Mouse (Mus musculus): ENCODE data around the gene Usp19. TPM values are rescaled to one million over a fixed set of nuclear protein-coding genes. Genes with fewer than 3 reads are reported as not detected.

Usp19 gene
- polyA plus RNA-seq, 1 experiment: 86.0 TPM

- Histone ChIP-seq H3K4me3 (ENCODE audit: low read depth, low read length) (no peak overlapping the region), H3K27me3 (ENCODE audit: control insufficient read depth, insufficient read depth, low read length, poor library complexity, severe bottlenecking) (no peaks in the 10 kb centered on the region), H3K9me3 (replicated peaks; ENCODE audit: control insufficient read depth, insufficient read depth, low read length, poor library complexity, severe bottlenecking) (no peaks in the 10 kb centered on the region), H3K27ac (ENCODE audit: insufficient read depth, low read length) (no peak overlapping the region), H3K4me1 (ENCODE audit: control insufficient read depth, insufficient read depth, low read length) (peaks cover 8% of the 10 kb centered on the region), H3K9ac (ENCODE audit: low read depth, poor library complexity, severe bottlenecking) (no peak overlapping the region), H3K36me3 (ENCODE audit: control insufficient read depth, insufficient read depth, low read length, poor library complexity, severe bottlenecking) (no peaks in the 10 kb centered on the region)
- TF ChIP-seq EP300 (IDR thresholded peaks at IDR 0.05; ENCODE audit: insufficient read depth, low read depth, low read length): no peak
- no peak for TF ChIP-seq POLR2A (IDR thresholded peaks at IDR 0.05; ENCODE audit: insufficient read depth, low read length)
- TF ChIP-seq CTCF (IDR thresholded peaks at IDR 0.05; ENCODE audit: low read depth, low read length): no peak
These were observed 34.4 kb upstream of the Usp19 start for GRCm38 (mm10) chr9:108455747-108456571.

GRCm38 (mm10) chr9:108456953-108457352 is 33.4 kb upstream of the Usp19 start:
- H3K27me3 ChIP-seq (ENCODE audit: control insufficient read depth, insufficient read depth, low read length, poor library complexity, severe bottlenecking): no peaks in the 10 kb centered on the region
- no peaks in the 10 kb centered on the region for H3K36me3 ChIP-seq (ENCODE audit: control insufficient read depth, insufficient read depth, low read length, poor library complexity, severe bottlenecking)
- H3K4me3 ChIP-seq (ENCODE audit: low read depth, low read length): no peak overlapping the region
- no peak overlapping the region for H3K9ac ChIP-seq (ENCODE audit: low read depth, poor library complexity, severe bottlenecking)
- H3K27ac ChIP-seq (ENCODE audit: insufficient read depth, low read length): no peak overlapping the region
- no peaks in the 10 kb centered on the region for H3K9me3 ChIP-seq (replicated peaks; ENCODE audit: control insufficient read depth, insufficient read depth, low read length, poor library complexity, severe bottlenecking)
- H3K4me1 ChIP-seq (ENCODE audit: control insufficient read depth, insufficient read depth, low read length): peaks cover 8% of the 10 kb centered on the region
- TF ChIP-seq POLR2A (IDR thresholded peaks at IDR 0.05; ENCODE audit: insufficient read depth, low read length) (no peak), CTCF (IDR thresholded peaks at IDR 0.05; ENCODE audit: low read depth, low read length) (no peak), EP300 (IDR thresholded peaks at IDR 0.05; ENCODE audit: insufficient read depth, low read depth, low read length) (no peak)

- H3K9me3 ChIP-seq (replicated peaks; ENCODE audit: control insufficient read depth, insufficient read depth, low read length, poor library complexity, severe bottlenecking): no peaks in the 10 kb centered on the region
These were observed 30.5 kb upstream of the Usp19 start for GRCm38 (mm10) chr9:108459939-108460318.

GRCm38 (mm10) chr9:108460319-108461178 is 29.9 kb upstream of the Usp19 start, which contains the start of gene Ccdc71:
TSS of gene Ccdc71 (plus strand) at chr9:108460527.
- Histone ChIP-seq H3K9me3 (replicated peaks; ENCODE audit: control insufficient read depth, insufficient read depth, low read length, poor library complexity, severe bottlenecking) (no peaks in the 10 kb centered on the region), H3K36me3 (ENCODE audit: control insufficient read depth, insufficient read depth, low read length, poor library complexity, severe bottlenecking) (peaks cover 13% of the 10 kb centered on the region), H3K27me3 (ENCODE audit: control insufficient read depth, insufficient read depth, low read length, poor library complexity, severe bottlenecking) (no peaks in the 10 kb centered on the region), H3K9ac (ENCODE audit: low read depth, poor library complexity, severe bottlenecking) (peak within 1 kb of the TSS; percentile 93), H3K4me1 (ENCODE audit: control insufficient read depth, insufficient read depth, low read length) (peaks cover 8% of the 10 kb centered on the region), H3K27ac (ENCODE audit: insufficient read depth, low read length) (peak within 1 kb of the TSS; percentile 61), H3K4me3 (ENCODE audit: low read depth, low read length) (peak within 1 kb of the TSS; percentile 87)
- TF ChIP-seq CTCF (IDR thresholded peaks at IDR 0.05; ENCODE audit: low read depth, low read length) (no peak), POLR2A (IDR thresholded peaks at IDR 0.05; ENCODE audit: insufficient read depth, low read length) (peak; percentile 8), EP300 (IDR thresholded peaks at IDR 0.05; ENCODE audit: insufficient read depth, low read depth, low read length) (0 out of 2 replicates have a peak, but pooled peaks have one; percentile 18)

More at GRCm38 (mm10) chr9:108459939-108460318, 30.5 kb upstream of the Usp19 start:
- Histone ChIP-seq H3K4me3 (ENCODE audit: low read depth, low read length) (no peak overlapping the region), H3K36me3 (ENCODE audit: control insufficient read depth, insufficient read depth, low read length, poor library complexity, severe bottlenecking) (peaks cover 13% of the 10 kb centered on the region), H3K4me1 (ENCODE audit: control insufficient read depth, insufficient read depth, low read length) (peaks cover 10% of the 10 kb centered on the region), H3K27ac (ENCODE audit: insufficient read depth, low read length) (peak overlapping the region; percentile 61), H3K9ac (ENCODE audit: low read depth, poor library complexity, severe bottlenecking) (no peak overlapping the region; the same call in 1 of the 2 replicates), H3K27me3 (ENCODE audit: control insufficient read depth, insufficient read depth, low read length, poor library complexity, severe bottlenecking) (no peaks in the 10 kb centered on the region)
- TF ChIP-seq EP300 (IDR thresholded peaks at IDR 0.05; ENCODE audit: insufficient read depth, low read depth, low read length): no peak
- TF ChIP-seq POLR2A (IDR thresholded peaks at IDR 0.05; ENCODE audit: insufficient read depth, low read length): no peak
- no peak for TF ChIP-seq CTCF (IDR thresholded peaks at IDR 0.05; ENCODE audit: low read depth, low read length)

- Histone ChIP-seq H3K36me3 (ENCODE audit: control insufficient read depth, insufficient read depth, low read length, poor library complexity, severe bottlenecking) (peaks cover 13% of the 10 kb centered on the region), H3K9ac (ENCODE audit: low read depth, poor library complexity, severe bottlenecking) (peak within 1 kb of the TSS; percentile 93), H3K4me3 (ENCODE audit: low read depth, low read length) (peak within 1 kb of the TSS; percentile 87), H3K4me1 (ENCODE audit: control insufficient read depth, insufficient read depth, low read length) (peaks cover 4% of the 10 kb centered on the region), H3K27ac (ENCODE audit: insufficient read depth, low read length) (no peak within 1 kb of the TSS), H3K27me3 (ENCODE audit: control insufficient read depth, insufficient read depth, low read length, poor library complexity, severe bottlenecking) (no peaks in the 10 kb centered on the region), H3K9me3 (replicated peaks; ENCODE audit: control insufficient read depth, insufficient read depth, low read length, poor library complexity, severe bottlenecking) (no peaks in the 10 kb centered on the region)
- TF ChIP-seq POLR2A (IDR thresholded peaks at IDR 0.05; ENCODE audit: insufficient read depth, low read length): no peak
These were observed 29.2 kb upstream of the Usp19 start, which contains the start of gene Klhdc8b for GRCm38 (mm10) chr9:108461181-108461631. TSS of gene Klhdc8b (minus strand) at chr9:108461581.

Measured in ES-Bruce4 (cell line).